Mouse (Mus musculus): ENCODE results near the gene Sec13. TPM values are rescaled to one million over a fixed set of nuclear protein-coding genes. Genes with fewer than 3 reads are reported as not detected.
"Not testable (repeated sequence)": the region's sequence is repeated elsewhere in the genome, so short reads cannot be mapped to it uniquely, and the experiment has no call there.

Sec13 gene
- total RNA-seq, 2 experiments from 2014 or later, result 122 to 123 TPM

DNA sequence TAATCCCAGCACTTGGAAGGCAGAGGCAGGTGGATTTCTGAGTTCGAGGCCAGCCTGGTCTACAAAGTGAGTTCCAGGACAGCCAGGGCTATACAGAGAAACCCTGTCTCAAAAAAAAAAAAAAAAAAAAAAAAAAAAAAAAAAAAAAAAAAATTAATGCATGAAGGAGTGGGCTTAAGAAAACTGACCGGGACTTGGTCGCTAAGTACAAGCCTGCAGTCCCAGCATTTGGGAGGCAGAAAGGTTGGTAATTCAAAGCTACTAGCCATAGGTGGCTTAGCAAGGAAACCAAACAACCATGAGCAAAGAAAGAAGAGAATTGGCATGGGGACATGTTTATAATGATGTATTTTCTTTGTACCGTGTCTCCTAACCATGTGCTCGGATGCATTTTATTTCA, 27.2 kb downstream of the Sec13 start:
- not testable (repeated sequence) for DNase-seq (ENCODE audit: low spot score in 2 of 2)

DNA sequence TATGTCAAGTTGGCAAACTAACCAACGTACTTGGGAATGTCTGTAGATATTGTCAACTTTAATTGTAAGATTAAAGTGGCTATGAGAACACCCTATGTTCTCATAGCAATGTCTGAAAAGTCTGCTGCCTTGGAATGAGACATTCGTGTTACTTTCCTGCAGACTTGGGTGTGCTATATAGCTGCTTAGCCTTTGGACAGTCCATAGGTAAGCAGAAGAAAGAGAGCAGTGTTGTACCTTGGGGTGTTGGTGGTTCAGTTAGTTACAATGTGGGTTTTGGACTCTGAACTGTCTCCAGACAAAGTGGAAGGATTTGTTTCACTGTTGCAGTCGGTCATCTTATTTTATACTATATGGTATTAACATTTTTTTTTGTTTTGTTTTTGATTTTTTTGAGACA, 27.8 kb downstream of the Sec13 start:
- DNase-seq (ENCODE audit: low spot score in 2 of 2), result no peak

DNA sequence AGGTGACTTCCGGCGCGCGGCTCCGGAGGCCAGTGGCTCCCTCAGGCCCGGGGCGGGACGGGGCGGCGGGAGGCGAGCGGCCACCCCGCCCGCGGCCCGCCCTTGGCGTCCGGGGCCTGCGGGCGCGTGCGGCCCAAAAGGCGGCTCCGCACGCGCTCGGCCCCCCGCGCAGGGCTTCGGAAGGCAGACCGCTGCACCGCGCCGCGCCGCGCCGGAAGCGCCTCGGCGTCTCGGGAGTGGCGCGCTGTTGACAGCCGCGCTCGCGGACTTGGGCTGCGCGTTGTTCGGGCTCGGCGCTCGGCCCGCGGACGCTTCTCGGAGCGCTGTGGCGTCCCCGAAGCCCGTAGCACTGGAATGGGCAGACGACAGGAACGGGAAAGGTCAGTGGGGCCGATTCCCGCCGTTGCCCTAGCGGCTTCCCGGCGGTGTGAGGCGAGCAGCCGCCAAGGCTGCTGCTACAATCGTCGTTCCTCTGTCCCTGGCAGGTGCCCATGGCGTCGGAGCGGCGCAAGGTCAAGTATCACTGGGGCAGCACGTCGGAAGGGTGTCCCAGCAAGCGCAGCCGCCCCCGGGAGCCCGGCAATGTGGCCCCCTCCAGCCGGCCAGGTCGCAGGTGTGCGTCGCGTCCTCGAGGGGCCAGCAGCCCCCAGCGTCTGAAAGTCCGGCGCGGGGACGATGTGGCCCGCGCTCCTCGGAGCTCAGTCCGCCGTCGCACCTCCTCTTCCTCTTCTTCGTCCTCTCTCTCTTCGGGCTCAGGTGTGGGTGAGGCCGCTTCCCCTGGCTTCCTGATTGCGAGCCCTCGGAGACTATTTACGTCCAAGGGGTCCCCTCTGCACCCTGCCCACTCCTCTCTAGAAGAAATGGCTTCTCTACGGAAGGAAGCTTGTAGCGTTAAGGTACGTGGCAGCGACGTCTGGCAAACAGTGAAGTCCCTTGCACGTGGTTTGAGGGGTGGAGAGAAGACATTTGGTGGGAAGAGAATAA, 43.0 kb downstream of the Sec13 start:
- peak in 1 of 2 experiments; percentile 32 for DNase-seq (ENCODE audit: low spot score in 2 of 2)

DNA sequence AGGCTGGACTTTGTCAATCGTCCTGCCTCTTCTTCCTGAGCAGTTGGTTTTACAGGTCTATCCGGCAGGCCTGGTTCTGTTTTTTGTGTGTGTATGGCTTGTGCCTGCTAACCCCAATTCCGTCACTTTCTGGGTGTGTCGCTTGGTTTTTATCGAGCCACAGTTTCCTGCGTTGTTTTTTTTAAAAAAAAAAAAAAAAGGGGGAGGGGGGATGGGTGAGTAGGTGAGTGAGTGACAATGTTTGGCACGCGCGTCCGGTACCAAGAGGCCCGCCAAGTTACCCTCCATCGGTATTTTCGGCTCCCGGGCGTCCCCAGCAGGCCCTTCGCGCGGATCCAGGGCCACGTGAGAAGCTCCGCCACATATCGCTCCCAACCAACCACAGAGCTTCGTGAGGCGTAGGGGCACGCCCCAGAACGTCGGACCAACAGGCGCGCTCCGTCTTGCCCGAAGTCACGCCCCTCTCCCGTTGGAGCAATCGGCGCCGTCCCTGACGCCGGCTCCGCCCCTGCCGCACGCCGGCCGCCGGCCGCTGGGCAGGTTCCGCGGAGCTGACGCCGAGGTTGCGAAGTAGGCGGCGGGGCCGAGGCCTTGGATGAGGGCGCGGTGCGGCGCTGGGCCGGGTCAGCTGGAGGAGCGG, 43.8 kb downstream of the Sec13 start, which contains the start of gene Tatdn2:
Gene Tatdn2 (plus strand): TSS at position 469 of the 640 bp plus-strand sequence.
- DNase-seq (ENCODE audit: low spot score in 2 of 2), result peak; percentile 82 to 87

DNA sequence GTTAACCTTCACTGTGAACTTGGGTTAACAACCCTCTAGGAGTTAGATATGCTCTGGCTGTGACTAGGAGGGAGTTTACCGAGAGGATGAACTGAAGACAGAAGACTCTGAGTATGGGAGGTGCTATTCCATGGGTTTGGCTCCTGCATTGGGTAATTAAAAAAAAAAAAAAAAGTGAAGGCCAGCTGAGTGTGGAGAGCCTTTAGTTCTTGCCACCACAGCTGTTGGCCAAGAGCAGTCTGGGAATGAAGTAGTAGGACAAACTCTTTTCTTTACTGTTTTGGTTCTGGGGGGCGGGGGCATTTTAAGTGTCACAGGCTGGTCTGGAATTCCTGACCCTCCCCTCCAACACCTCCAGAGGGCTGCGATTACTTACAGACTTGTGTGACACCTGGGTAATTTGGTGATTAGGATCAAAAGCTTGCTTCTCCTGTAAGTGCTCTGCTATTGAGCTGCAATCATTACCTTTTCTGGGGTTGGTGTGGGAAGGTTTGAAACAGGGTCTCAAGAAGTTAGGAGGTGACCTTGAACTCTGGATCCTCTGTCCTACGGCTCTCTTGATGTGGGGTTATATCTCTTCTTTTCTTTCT, 44.7 kb downstream of the Sec13 start:
- no peak for DNase-seq (ENCODE audit: low spot score in 2 of 2)

DNA sequence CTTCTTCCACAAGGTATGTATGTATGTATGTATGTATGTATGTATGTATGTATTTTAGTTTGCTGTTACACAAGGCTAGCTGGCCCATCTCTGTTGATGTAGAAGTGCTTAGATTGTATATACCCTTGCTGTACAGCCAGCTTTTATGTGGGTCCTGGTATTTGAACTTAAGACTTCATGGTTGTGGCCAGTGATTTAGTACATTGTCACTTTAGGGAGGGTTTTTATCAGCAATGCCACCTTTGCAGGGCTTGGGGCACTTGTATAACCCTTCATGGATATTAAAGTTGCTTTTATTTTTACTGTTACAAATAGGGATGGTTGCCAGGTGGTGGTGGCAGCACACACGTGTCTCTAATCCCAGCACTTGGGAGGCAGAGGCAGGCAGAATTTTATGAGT, 45.3 kb downstream of the Sec13 start:
- no peak for DNase-seq (ENCODE audit: low spot score in 2 of 2)

DNA sequence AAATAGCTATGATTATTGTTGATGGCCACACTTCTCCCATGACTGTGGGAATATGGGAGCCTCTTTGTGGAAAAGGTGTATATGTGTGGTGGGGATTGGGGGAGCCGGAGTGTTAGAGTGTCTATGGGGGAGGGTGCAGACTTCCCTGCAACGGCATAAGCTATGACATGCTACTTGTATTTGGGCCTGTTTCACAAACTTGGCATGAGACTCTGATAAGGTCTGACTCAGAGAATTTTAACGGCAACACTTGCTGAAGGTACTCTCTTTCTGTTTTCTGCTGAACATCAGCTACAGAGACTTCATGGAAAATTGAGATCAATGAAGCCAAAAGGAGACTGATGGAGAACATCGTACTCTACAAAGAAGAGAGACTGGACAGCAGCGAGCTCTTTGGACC, 47.2 kb downstream of the Sec13 start:
- no peak for DNase-seq (ENCODE audit: low spot score in 2 of 2)

DNA sequence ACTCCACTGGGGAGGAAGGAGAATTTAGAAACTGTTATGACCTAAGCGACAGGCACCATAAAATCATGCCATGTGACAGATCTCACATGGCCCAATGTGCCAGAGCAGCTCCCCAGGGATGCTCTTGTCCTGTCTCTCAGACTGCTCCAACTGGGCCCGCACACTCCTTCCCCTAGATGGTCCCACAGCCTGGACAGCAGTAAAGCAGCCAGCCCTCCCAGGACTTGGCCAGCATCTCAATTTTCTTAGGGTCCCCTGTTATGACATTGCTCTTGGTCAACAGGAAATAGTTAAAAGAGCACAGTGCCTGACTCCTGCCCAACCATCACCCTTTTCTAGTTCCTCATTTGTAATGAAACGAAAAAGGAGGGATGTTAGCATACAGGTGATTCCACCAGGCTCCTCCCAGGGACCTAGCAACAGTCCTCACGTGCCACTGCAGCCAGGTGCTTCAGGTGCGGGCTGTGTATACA, 47.8 kb downstream of the Sec13 start:
- no peak for DNase-seq (ENCODE audit: low spot score in 2 of 2)

DNA sequence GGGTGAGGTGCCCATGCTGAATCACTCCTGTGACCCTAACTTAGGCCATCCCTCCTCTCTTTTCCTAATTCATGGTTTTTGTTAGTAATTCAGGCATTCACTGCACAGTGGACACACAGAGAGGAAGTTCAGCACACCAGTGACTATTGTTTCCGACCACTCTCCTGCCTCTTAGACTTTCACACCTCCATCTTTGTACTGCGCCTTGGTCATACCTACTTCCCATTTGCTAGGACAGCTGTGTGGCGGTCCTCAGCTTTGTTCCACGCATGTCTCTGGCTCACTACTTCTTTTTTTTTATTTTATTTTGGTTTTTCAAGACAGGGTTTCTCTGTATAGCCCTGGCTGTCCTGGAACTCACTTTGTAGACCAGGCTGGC, 49.5 kb downstream of the Sec13 start:
- no peak for DNase-seq (ENCODE audit: low spot score in 2 of 2)

DNA sequence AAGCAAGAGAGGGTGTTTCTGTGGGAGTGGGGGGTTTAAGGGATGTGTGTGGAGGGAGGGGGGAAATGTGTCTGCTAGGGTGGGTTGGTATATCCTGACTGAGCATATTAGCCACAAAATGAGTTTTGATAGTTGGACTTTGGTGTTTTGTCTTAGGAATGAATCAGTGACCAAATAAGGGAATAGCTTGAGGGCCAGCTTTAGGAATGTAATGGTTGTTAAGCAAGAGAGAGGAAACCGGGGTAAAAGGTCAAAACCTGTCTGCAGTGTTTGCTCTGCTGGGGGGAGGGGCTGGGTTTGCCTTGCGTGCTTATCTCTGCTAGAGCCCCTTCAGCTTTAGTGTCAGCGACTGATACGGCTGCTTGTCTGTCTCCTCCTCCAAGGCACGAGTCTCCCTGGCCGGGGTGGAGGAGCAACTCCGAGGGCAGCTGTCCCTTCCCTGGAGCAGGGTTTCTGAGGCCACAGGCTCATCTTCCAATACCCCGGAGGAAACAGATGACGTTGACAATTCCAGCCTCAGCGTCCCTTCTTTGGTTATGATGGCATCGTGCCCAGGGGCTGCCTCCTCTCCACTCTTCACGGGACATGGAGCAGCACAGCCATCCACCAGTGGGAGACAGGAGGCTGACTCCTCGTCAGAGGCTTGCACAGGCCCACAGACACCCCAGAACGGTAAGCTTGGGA, 50.0 kb downstream of the Sec13 start:
- peak in 1 of 2 experiments; percentile 34 for DNase-seq (ENCODE audit: low spot score in 2 of 2)

DNA sequence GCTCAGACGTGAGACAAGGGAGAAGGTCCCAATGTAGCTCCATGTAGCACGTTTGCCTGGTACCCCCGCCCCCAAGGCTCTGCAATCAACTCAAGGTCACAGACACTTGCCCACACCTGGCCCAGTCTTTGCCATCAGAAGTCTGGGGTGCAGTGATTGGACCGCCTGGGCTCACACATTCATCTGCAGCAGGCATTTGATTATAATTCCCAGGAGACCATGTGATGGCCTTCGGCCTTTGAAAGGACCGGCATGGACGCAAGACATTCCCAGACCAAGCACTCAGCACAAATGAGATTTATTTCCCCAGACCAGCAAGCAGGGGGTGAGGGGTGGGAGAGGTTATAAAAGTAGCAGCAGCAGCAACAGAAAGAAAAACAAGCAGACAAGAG, 50.5 kb downstream of the Sec13 start:
- peak in 1 of 2 experiments; percentile 6 for DNase-seq (ENCODE audit: low spot score in 2 of 2)

DNA sequence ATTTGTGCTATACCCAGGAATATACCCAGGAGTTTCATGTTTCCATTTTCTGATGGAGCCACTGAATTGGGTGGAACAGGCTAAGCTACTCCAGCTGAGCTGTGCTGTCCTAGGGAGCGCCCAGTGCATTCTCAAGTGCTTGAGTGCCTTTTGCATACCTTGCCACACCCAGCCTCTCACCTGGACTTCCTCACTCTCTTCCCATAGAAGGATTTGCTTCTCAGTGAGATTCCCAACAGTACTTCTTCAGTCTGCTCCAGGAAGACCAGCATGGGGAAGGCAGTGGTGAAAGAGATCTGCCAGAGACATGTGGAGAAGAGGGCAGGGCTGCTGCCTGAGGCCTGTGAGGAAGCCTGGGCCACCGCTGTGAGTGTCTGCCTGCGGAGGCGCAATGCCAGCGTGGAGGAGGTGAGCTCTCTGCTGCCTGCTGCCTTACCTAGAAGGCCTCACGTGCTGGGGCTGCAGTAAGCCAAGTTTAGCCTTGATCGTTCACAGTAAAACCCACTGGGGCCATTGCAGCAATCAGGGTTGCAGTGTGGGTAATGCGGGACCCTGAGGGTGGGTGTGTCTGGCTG, 53.9 kb downstream of the Sec13 start:
- DNase-seq (ENCODE audit: low spot score in 2 of 2), result no peak

DNA sequence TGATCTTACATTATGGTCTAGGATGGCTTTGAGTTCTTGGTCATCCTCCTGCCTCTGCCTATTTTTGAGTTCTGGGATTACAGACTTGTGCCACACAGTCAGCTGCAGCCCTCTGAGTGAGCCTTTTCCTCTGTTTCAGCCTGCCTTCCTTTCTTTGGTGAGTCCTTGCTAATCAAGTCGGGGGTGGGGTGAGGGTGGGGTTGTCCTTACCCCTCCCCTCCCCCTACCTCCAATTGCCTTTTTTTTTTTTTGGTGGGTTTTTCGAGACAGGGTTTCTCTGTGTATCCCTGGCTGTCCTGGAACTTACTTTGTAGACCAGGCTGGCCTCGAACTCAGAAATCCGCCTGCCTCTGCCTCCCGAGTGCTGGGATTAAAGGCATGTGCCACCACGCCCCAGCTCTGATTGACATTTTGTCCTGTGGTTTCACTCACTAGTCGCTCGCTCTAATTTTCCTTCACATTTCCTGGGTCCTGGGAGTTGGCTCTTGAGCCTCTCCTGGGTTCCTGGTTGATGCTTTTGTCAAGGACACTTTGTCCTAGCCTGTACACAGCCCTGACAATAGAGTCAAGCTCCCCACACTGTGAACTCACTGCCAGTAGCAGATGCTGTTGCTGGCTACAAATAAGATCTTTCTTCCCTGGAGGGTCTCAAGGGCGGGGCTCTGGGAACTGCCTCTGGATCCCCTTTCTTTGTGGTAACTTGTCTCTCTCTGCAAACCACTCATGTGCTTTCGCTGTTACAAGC, 57.3 kb downstream of the Sec13 start:
- DNase-seq (ENCODE audit: low spot score in 2 of 2), result no peak

DNA sequence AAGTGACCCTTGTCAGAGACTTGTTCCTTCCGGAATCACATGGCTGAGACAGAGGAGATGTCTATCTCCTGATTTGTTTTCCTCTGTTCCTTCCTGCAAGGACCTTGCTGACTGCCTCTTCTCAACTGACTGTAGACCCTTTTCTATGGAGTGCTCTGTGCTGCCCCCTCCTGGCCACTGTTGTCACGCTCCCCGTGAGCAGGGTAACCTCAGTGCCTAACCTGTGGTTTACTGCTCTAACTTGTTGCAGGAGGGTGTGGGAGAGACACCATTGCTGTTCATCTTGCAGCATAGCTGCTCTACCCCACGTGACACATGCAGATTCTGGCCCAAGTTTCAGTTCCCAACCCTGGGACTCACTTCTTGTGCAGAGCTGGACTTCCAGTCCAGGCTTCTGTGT, 59.3 kb downstream of the Sec13 start:
- DNase-seq (ENCODE audit: low spot score in 2 of 2), result peak; percentile 67 to 79

DNA sequence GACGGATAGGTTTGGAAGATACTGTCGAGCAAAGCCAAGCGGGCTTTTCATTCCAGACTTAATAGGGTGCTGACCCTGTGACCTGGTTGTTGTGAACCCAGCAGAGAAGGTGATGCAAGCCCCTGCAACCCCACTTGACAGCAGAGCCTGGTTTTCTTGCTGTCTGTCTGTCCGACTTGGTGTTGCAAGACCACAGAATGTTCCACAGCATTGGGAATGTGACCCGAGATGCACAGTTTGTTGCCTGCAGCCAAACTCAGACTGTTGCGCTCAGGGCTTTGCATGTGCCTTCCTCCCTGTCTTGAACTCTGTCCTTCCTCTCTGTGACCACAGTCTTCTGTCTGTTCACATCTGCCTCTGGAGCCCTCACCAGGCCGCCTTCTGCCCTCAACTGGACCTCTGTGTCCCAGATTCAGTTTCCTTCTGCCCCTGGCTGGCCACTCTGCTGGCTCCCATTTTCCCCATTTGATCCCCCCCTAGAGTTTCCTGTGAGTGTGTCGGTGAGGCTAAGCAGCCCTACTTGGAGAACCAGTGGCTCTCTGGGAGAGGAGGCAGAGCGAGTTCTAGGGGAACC, 60.5 kb downstream of the Sec13 start:
- no peak for DNase-seq (ENCODE audit: low spot score in 2 of 2)

DNA sequence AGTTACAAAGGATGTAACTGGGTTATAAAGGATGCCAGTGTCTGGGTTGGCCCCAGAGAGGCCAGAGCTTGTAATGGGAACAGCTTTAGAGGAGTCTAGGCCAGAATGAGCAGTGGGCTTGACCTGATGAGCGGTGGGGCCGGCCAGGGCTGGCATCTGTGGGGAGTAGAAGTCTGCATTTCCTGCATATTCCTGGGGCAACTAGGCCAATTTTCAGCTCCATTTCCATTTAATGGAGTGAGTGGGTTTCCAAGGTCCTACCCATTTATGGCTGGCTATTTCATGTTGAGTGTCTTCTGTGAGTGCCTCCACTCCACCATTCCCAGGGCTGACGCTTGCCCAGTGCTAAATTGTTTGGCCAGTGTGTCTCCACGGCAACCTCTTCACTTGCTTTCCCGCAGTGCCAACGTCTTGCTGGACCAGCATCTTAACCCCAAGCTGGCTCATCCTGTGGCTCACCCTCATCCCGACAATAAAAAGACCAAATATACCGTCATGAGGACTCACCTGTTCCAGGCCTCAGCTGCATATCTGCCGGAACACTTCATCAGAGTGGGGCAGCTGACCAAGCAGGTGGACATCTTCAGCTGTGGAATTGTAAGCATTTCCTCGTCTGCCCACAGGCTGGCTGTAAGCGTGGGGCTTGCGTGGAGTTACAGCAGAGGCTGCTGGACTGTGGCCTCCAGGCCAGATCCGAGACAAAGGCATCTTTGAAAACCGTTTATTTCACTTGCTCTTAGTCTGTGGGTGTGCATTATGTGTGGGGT, 62.1 kb downstream of the Sec13 start:
- DNase-seq (ENCODE audit: low spot score in 2 of 2), result no peak

All from adrenal gland, postnatal 4 days (tissue).